Mouse (Mus musculus): Measurements from ENCODE around the gene Arfgef2.

DNA sequence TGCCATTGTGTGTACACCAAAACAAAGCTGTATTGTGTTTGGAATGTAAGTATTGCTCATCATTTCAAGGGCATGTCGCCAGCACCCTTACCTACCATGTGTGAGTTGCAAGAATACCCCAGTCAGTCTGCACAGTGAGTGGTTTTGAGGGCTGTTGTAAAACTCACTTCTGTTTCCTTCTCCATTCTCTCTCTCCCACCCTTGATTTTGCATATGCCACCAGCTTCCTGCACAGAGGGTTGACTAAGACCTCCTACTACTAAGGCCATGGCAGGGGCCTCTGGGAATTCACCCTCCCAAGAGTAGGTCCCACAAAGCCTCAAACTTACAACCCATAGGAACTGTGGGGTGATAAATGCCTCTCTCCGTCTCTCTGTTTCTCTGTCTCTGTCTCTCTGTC is 4.0 kb upstream of the Arfgef2 start:
- TF ChIP-seq POLR2A (IDR thresholded peaks at IDR 0.05; ENCODE audit: insufficient read depth, low read depth, low read length): no peak
- no peak for TF ChIP-seq CTCF (IDR thresholded peaks at IDR 0.05)
- no peak for TF ChIP-seq EP300 (IDR thresholded peaks at IDR 0.05; ENCODE audit: insufficient read depth, low read depth, low read length)

Measured in heart, adult 2 months (tissue).